Mouse (Mus musculus): ENCODE results near the gene Mocs2.

Gene Mocs2

DNA sequence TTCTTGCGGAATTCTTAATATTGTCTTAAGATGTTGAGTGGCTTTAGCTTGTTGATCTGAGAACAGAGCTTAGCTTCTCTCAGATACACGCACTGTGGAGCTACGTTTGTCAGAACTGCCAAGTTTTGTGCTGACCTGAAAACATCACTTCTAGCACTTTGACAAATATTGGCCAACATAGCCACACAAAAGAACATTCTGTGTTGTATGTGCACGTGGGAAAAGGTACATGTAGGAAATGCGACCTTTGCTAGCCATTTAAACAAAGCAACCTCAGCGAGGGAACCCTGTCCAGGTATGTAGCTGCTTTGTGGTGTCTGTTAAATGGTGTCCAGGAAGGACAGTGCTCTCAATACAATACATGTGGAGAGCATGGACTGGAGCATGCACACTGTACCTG, 36.0 kb downstream of the Mocs2 start:
- no peak for DNase-seq (ENCODE audit: low read depth)

GRCm38 (mm10) chr13:114854428-114854827, 36.4 kb downstream of the Mocs2 start:
- DNase-seq (ENCODE audit: low read depth), result no peak

DNA sequence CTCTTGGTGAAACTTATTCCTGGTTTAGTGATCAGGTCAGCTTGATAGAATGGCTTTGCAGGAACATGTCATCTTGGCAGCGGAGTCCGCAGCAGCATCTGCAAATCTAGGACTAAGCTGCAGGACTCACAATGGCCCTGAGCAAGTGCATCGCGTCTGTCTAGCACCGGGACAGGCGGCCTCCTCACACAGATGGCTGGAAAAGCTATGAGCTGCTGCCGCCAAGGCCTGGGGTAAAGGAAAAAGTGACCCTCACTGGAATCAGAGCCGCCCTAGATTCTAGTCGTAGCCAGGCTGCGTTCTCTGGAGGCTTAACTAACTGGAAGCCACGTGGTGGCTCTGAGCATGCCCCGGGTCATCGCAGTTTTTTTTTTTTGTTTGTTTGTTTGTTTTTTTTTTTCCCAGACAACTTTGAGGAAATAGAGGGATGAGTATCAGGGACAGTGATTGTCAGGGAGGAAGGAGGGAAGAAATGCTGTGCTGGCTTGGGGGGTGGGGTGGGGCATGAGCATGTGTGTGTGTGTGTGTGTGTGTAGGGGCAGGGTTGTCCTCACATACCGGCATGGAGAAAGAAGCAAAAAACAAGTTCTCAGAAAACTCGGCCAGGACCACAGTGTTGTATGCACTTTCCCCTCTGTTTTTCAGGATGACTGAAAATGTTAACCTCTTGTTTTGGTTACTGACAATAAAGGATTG, 37.7 kb downstream of the Mocs2 start:
- DNase-seq (ENCODE audit: low read depth), result no peak

DNA sequence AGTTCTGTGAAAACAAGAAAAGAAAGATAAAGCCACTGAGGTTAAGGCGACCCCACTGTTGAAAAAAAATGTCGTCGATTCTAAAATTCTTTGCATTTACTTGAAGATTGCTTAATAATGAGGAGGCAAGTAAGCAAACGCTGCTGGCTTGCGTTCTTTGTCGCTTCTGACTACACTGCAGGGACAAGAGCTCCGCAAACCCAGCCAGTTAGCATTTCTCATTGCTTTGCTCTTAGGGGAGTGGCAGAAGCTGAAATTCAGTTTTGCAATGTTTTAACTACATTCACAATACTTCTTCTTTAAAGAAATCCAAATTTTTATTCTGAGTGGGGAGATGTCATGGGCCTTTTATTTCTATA, 38.2 kb downstream of the Mocs2 start:
- DNase-seq (ENCODE audit: low read depth), result no peak

GRCm38 (mm10) chr13:114857525-114857924, 39.5 kb downstream of the Mocs2 start:
- DNase-seq (ENCODE audit: low read depth), result no peak

- no peak for DNase-seq (ENCODE audit: low read depth)
Measured at GRCm38 (mm10) chr13:114874738-114875137, 56.7 kb downstream of the Mocs2 start.

GRCm38 (mm10) chr13:114876005-114876520, 58.0 kb downstream of the Mocs2 start:
- no peak for DNase-seq (ENCODE audit: low read depth)

- DNase-seq (ENCODE audit: low read depth), result no peak
Measured at GRCm38 (mm10) chr13:114878667-114879066, 60.6 kb downstream of the Mocs2 start.
